Mouse (Mus musculus): ENCODE measurements around the gene Myo10.

DNA sequence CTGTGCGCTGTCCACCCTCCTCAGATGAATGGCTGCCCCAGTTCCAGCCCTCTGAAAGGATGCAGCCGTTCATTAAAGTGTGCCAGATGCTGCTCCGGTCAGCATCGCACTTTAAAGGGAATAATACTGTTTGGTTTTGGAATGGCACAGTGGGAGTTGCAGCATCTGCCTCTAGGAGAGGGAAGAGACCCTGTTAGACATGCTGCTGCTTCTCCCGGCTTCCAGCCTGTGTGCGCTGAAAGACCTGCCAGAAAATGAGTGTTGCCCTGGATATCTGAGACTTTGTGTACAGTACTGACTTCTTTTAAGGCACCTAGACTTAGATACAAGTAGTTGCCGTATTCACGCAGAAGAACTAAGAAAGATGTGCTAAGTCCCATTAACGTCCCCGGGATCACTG lies 135.7 kb downstream of the Myo10 start:
- TF ChIP-seq GATA1 (IDR thresholded peaks at IDR 0.05; ENCODE audit: low read length) (no peak), TAL1 (IDR thresholded peaks at IDR 0.05; ENCODE audit: low read length) (no peak)
